Mouse (Mus musculus): ENCODE measurements around the gene Rfwd3.
A peak's percentile ranks its signal among the peaks of the same experiment; 100 is the strongest.
"Not testable (repeated sequence)": the region's sequence is repeated elsewhere in the genome, so short reads cannot be mapped to it uniquely, and the experiment has no call there.

Gene Rfwd3

GRCm38 (mm10) chr8:111285603-111286002 is 14.4 kb downstream of the Rfwd3 start:
- no peak for DNase-seq

- DNase-seq: no peak
Measured at GRCm38 (mm10) chr8:111282093-111282492, 17.9 kb downstream of the Rfwd3 start.

- DNase-seq: no peak
Measured at GRCm38 (mm10) chr8:111268277-111268676, 31.7 kb downstream of the Rfwd3 start.

GRCm38 (mm10) chr8:111266161-111266560 is 33.9 kb downstream of the Rfwd3 start:
- DNase-seq: not testable (repeated sequence)

- DNase-seq: no peak
Measured at GRCm38 (mm10) chr8:111264693-111265220, 35.3 kb downstream of the Rfwd3 start.

- no peak for DNase-seq
Measured at GRCm38 (mm10) chr8:111261981-111262381, 38.0 kb downstream of the Rfwd3 start.

- peak; percentile 42 for DNase-seq
Measured at GRCm38 (mm10) chr8:111260251-111260650, 39.8 kb downstream of the Rfwd3 start.

GRCm38 (mm10) chr8:111259408-111259741 is 40.6 kb downstream of the Rfwd3 start:
- DNase-seq: no peak

GRCm38 (mm10) chr8:111258631-111259407 is 41.2 kb downstream of the Rfwd3 start, which contains the start of gene Glg1:
Gene Glg1 (minus strand): TSS chr8:111259216.
- peak; percentile 97 for DNase-seq

GRCm38 (mm10) chr8:111258010-111258630 is 41.9 kb downstream of the Rfwd3 start:
- DNase-seq: no peak

- no peak for DNase-seq
Measured at GRCm38 (mm10) chr8:111252487-111253112, 47.4 kb downstream of the Rfwd3 start.

- DNase-seq: no peak
Measured at GRCm38 (mm10) chr8:111250111-111250510, 49.9 kb downstream of the Rfwd3 start.

- no peak for DNase-seq
Measured at GRCm38 (mm10) chr8:111248136-111248535, 51.9 kb downstream of the Rfwd3 start.

- DNase-seq: not testable (repeated sequence)
Measured at GRCm38 (mm10) chr8:111246864-111247263, 53.2 kb downstream of the Rfwd3 start.

GRCm38 (mm10) chr8:111246287-111246830 is 53.7 kb downstream of the Rfwd3 start:
- no peak for DNase-seq

GRCm38 (mm10) chr8:111237301-111237700 is 62.7 kb downstream of the Rfwd3 start:
- DNase-seq: no peak

GRCm38 (mm10) chr8:111233730-111234129 is 66.3 kb downstream of the Rfwd3 start:
- no peak for DNase-seq

GRCm38 (mm10) chr8:111224153-111224552 is 75.9 kb downstream of the Rfwd3 start:
- DNase-seq: peak; percentile 41

All from kidney, postnatal 14 days (tissue).